10 mouse cellular contexts compared by ENCODE assay signal in genomic region chr5:88734786-88735185, GRCm38 (mm10). TPM values are rescaled to one million over a fixed set of nuclear protein-coding genes. Genes with fewer than 3 reads are reported as not detected.
DNase-seq lines count a peak whose midpoint lies in the region; ATAC-seq and TF ChIP-seq lines count a peak whose summit lies in the region.
"Had no signal": no experiment of that assay in that cellular context is flagged by ENCODE, and none has a peak within 500 bp of the region (broad histone marks: within the 10 kb centered on the region; RNA-seq: fewer than 3 reads in every experiment).

No protein-coding gene starts in this region.

- H3K27ac ChIP-seq in left cerebral cortex, adult 2 months, result no peak overlapping the region
- H3K27ac ChIP-seq: limb, embryonic 12.5 days had no signal

- no peak overlapping the region for H3K4me3 ChIP-seq in left cerebral cortex, adult 2 months
- H3K4me3 ChIP-seq: heart, embryonic 12.5 days; limb, embryonic 12.5 days had no signal

- no peak for DNase-seq in left cerebral cortex, adult 2 months (ENCODE audit: extremely low spot score in 1 of 2, low spot score in 2 of 2)
- DNase-seq in left cerebral cortex, adult 8-10 months (ENCODE audit: low spot score in 2 of 2), result no peak
- DNase-seq in lung, postnatal 10 days, result peak; percentile 25
- DNase-seq in thymus, postnatal 25 days, result peak; percentile 72
- DNase-seq in gastrocnemius, postnatal 10 days, result no peak
- DNase-seq in gastrocnemius, postnatal 4 days (ENCODE audit: low spot score in 2 of 2), result no peak
- DNase-seq: cerebellum, adult 9-10 months had no signal

- intact Hi-C loops in left cerebral cortex, adult 2 months (cut with DNase I), result no loop called here

- peak; percentile 30 for TF ChIP-seq CTCF in left cerebral cortex, adult 2 months (IDR thresholded peaks at IDR 0.05)

- ATAC-seq in activated CD4-positive, CD25-positive, alpha-beta regulatory T cell, adult 4 months, result peak; percentile 52

RNA-seq across cellular contexts. Expression of gene Mob1b, which starts 14.1 kb away (rescaled TPM):
- total RNA-seq in left cerebral cortex, adult 2 months (2021), result 10 to 100 TPM; 30.4 to 30.7 TPM
- total RNA-seq in left cerebral cortex, adult 8-10 months (2022), result 10 to 100 TPM; 22.9 to 25.3 (median 24.4) TPM
- polyA plus RNA-seq in activated CD4-positive, CD25-positive, alpha-beta regulatory T cell, adult 4 months (2017; shearing (Covaris generic)), result 10 to 100 TPM; 10.2 to 10.5 TPM
- 10 to 100 TPM; 32.1 to 33.3 TPM for total RNA-seq in gastrocnemius, postnatal 10 days (2021)
- total RNA-seq in gastrocnemius, postnatal 4 days (2021), result 10 to 100 TPM; 34.5 to 42.6 TPM

RNA-seq across cellular contexts. Expression of gene Dck, which starts 30.0 kb away (rescaled TPM):
- total RNA-seq in left cerebral cortex, adult 2 months (2021), result 10 to 100 TPM; 13.5 to 16.6 TPM
- 10 to 100 TPM; 14.5 to 15.2 (median 14.7) TPM for total RNA-seq in left cerebral cortex, adult 8-10 months (2022)
- polyA plus RNA-seq in activated CD4-positive, CD25-positive, alpha-beta regulatory T cell, adult 4 months (2017; shearing (Covaris generic)), result 10 to 100 TPM; 57.9 to 66.8 TPM
- total RNA-seq in gastrocnemius, postnatal 10 days (2021), result 1 to 10 TPM; 4.5 to 5.9 TPM
- 10 to 100 TPM in 1 of 2 experiments, 1 to 10 TPM in 1; 8.7 to 11.4 TPM for total RNA-seq in gastrocnemius, postnatal 4 days (2021)

RNA-seq across cellular contexts. Expression of gene Grsf1, which starts 58.8 kb away (rescaled TPM):
- total RNA-seq in left cerebral cortex, adult 2 months (2021), result 100 to 1,000 TPM in 1 of 2 experiments, 10 to 100 TPM in 1; 92.2 to 107 TPM
- 100 to 1,000 TPM; 101 to 106 (median 103) TPM for total RNA-seq in left cerebral cortex, adult 8-10 months (2022)
- 1 to 10 TPM; 7.7 to 9.0 TPM for polyA plus RNA-seq in activated CD4-positive, CD25-positive, alpha-beta regulatory T cell, adult 4 months (2017; shearing (Covaris generic))
- total RNA-seq in gastrocnemius, postnatal 10 days (2021), result 100 to 1,000 TPM; 111 to 113 TPM
- total RNA-seq in gastrocnemius, postnatal 4 days (2021), result 100 to 1,000 TPM in 1 of 2 experiments, 10 to 100 TPM in 1; 95.6 to 130 TPM

Comparison
In these comparisons a context has a peak if more than half of its experiments do, and no peak if none do; other contexts are left out.
1. DNase-seq: peak in lung, postnatal 10 days (single experiment) and thymus, postnatal 25 days (single experiment); none in left cerebral cortex, adult 2 months (0 of 2), left cerebral cortex, adult 8-10 months (0 of 2), gastrocnemius, postnatal 10 days (single experiment) and gastrocnemius, postnatal 4 days (0 of 2).